Mouse (Mus musculus): Measurements from ENCODE around the gene Exoc4. TPM values are rescaled to one million over a fixed set of nuclear protein-coding genes. Genes with fewer than 3 reads are reported as not detected.

Exoc4 gene
- polyA plus RNA-seq, 1 experiment from 2014 or later = 5.0 TPM

DNA sequence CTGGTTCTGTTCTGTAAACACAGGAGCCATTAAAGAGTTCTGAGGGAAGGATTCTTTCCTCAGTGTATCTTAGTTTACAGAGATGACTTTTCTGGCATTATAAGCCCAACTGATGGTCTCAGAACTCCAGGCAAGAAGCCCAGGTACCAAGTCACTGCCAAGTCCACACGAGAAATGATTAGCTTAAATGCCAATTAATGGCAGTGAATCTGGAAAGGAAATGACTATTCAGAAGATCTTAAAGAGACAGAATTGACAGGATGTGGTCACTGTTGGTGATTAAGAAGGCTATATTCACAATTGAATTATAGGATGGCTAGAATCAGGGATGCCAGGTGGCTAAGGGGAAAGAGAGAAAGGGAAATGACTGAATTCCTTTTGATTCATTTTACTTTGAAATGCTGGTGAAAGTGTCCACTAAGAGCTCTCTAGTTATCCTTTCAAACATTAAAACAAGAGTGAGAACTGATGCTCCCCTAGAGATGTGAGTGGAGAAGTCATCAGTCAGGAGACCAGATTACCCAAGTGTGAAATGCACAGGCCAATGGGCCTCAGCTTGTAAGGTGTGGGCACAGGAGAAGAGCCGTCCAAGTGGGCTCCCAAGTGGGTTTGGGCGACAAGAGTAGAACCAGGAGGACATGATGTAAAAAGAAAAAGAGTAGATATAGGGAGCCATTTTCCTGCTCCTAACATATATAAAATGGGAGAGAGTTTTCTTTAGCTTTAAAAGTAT lies 587.3 kb downstream of the Exoc4 start:
- no peak for ATAC-seq
- Histone ChIP-seq H3K36me3 (replicated peaks; ENCODE audit: insufficient read depth, low read length) (no peaks in the 10 kb centered on the region), H3K4me3 (ENCODE audit: low read depth, low read length) (no peak overlapping the region), H3K27ac (ENCODE audit: low read depth) (no peak overlapping the region), H3K9ac (replicated peaks) (no peak overlapping the region), H3K27me3 (ENCODE audit: insufficient read depth, low read length) (no peaks in the 10 kb centered on the region), H3K9me3 (ENCODE audit: low read length) (no peaks in the 10 kb centered on the region), H3K4me1 (ENCODE audit: insufficient read depth) (no peaks in the 10 kb centered on the region), H3K4me2 (ENCODE audit: low read depth, low read length) (no peak overlapping the region)
- no peak for DNase-seq
- 83% methylated on average over 3 of the region's 3 CpGs for WGBS (ENCODE audit: insufficient replicate concordance)
- TF ChIP-seq CTCF (IDR thresholded peaks at IDR 0.05; ENCODE audit: low read depth) (no peak), EP300 (IDR thresholded peaks at IDR 0.05; ENCODE audit: low read depth) (no peak)

DNA sequence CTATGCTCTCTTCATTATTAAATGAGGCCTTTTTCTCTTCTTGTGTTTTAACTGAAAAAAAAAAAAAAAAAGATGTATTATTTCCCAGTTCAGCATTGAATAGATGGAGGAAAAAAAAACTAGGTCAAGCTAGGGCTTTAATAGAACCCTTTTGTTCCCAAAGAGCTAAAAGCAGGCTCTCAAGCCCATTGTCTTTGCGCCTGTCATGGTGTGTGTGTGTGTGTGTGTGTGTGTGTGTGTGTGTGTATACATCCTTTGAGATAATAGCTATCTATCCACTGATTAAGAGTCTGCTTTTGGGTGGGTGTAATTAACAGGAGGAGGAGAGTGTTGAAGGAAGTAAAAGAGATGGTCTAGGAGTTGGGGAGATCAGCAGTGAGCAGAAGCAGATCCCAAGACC lies 594.0 kb downstream of the Exoc4 start:
- TF ChIP-seq EP300 (IDR thresholded peaks at IDR 0.05; ENCODE audit: low read depth) = no peak
- no peak for TF ChIP-seq CTCF (IDR thresholded peaks at IDR 0.05; ENCODE audit: low read depth)
- Histone ChIP-seq H3K9ac (replicated peaks) (no peak overlapping the region), H3K4me2 (ENCODE audit: low read depth, low read length) (no peak overlapping the region), H3K36me3 (replicated peaks; ENCODE audit: insufficient read depth, low read length) (no peaks in the 10 kb centered on the region), H3K4me3 (ENCODE audit: low read depth, low read length) (no peak overlapping the region), H3K9me3 (ENCODE audit: low read length) (no peaks in the 10 kb centered on the region), H3K4me1 (ENCODE audit: insufficient read depth) (no peaks in the 10 kb centered on the region), H3K27me3 (ENCODE audit: insufficient read depth, low read length) (no peaks in the 10 kb centered on the region), H3K27ac (ENCODE audit: low read depth) (no peak overlapping the region)
- 81% methylated on average over 1 of the region's 1 CpGs for WGBS (ENCODE audit: insufficient replicate concordance)
- no peak for ATAC-seq
- no peak for DNase-seq

DNA sequence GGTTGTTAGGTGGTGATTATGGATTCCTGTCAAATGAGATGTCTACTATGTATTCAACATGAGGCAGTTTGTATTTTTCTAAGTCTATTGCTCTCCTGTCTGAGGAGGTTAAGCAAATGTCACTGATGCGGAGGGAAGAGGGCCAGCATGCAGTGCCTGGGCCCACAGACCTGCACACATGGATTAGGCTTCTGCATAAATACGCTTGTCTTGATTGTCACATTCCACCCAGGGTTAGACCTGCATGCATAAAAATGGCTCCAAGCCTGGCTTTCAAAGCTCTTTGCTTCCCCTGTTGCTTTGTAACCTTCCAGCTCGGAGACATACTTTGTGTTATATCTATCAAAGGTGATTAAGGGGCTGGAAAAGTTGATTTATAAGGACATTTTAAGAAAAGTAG lies 610.2 kb downstream of the Exoc4 start:
- no peak overlapping the region for H3K4me2 ChIP-seq (ENCODE audit: low read depth, low read length)
- H3K36me3 ChIP-seq (replicated peaks; ENCODE audit: insufficient read depth, low read length) = no peaks in the 10 kb centered on the region
- H3K4me3 ChIP-seq (ENCODE audit: low read depth, low read length) = no peak overlapping the region
- no peak for ATAC-seq
- no peak overlapping the region for H3K9ac ChIP-seq (replicated peaks)
- no peaks in the 10 kb centered on the region for H3K4me1 ChIP-seq (ENCODE audit: insufficient read depth)
- no peak for DNase-seq
- TF ChIP-seq CTCF (IDR thresholded peaks at IDR 0.05; ENCODE audit: low read depth) (no peak), EP300 (IDR thresholded peaks at IDR 0.05; ENCODE audit: low read depth) (no peak)
- WGBS (ENCODE audit: insufficient replicate concordance) = 81% methylated on average over 3 of the region's 3 CpGs
- no peak overlapping the region for H3K27ac ChIP-seq (ENCODE audit: low read depth)
- H3K9me3 ChIP-seq (ENCODE audit: low read length) = no peaks in the 10 kb centered on the region
- no peaks in the 10 kb centered on the region for H3K27me3 ChIP-seq (ENCODE audit: insufficient read depth, low read length)

DNA sequence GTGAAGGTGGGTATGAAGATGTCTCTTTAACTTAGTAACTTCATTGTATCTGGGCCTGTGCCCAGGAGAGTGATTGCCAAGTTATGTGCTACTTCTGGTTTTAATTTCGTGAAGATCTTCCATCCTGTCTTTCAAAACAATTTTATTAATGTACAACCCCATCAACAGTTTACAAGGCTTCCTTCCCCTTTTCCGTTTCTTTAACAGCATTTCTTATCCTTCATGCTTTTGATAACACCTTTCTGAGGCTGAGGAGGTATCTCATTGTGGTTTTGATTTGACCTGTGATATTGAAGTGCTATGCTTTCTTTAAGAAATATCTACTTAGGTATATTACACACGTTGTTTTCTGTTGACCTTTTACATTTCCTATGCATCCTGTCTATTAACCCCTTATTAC lies 616.9 kb downstream of the Exoc4 start:
- TF ChIP-seq EP300 (IDR thresholded peaks at IDR 0.05; ENCODE audit: low read depth) = no peak
- no peak for TF ChIP-seq CTCF (IDR thresholded peaks at IDR 0.05; ENCODE audit: low read depth)
- 43% methylated on average over 3 of the region's 3 CpGs for WGBS (ENCODE audit: insufficient replicate concordance)
- ATAC-seq = no peak

DNA sequence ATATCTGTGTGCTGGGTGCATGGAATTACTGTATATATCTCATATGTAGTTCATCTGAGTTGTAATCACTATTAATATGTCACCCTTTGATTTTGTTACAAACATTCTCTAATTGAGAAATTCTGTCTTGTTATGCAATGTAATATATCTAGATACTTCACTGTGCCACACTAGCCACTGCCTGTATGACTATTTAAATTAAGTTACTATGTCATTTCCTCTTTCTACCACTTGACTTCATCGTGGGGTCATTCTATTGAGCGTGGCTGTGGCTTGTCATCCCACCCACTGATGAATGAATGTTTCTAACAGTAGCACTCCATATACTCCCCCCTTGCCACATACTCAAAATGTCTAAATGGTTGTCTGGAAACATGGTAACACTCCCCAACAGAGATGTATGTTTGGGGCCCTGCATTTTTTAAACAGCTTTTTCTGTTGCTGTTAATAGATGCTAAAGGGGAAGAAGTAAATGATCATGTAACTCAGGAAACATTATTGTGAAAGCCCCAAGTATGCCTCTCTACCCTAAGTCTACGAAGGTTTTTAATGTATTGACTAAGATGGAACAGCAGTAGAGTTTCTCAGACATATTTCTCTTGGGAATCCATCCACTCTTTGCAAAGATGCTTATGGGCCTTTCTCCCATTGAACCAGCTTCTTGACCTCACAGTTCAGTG lies 618.2 kb downstream of the Exoc4 start:
- DNase-seq (no peak), ATAC-seq (no peak)
- Histone ChIP-seq H3K9me3 (ENCODE audit: low read length) (no peaks in the 10 kb centered on the region), H3K4me3 (ENCODE audit: low read depth, low read length) (no peak overlapping the region), H3K4me2 (ENCODE audit: low read depth, low read length) (no peak overlapping the region), H3K27me3 (ENCODE audit: insufficient read depth, low read length) (no peaks in the 10 kb centered on the region), H3K27ac (ENCODE audit: low read depth) (no peak overlapping the region), H3K9ac (replicated peaks) (no peak overlapping the region), H3K4me1 (ENCODE audit: insufficient read depth) (no peaks in the 10 kb centered on the region), H3K36me3 (replicated peaks; ENCODE audit: insufficient read depth, low read length) (no peaks in the 10 kb centered on the region)
- no peak for TF ChIP-seq CTCF (IDR thresholded peaks at IDR 0.05; ENCODE audit: low read depth)
- TF ChIP-seq EP300 (IDR thresholded peaks at IDR 0.05; ENCODE audit: low read depth) = no peak
- WGBS (ENCODE audit: insufficient replicate concordance) = 52% methylated on average over 3 of the region's 3 CpGs

More for the DNA sequence above, 616.9 kb downstream of the Exoc4 start:
- Histone ChIP-seq H3K4me1 (ENCODE audit: insufficient read depth) (no peaks in the 10 kb centered on the region), H3K9me3 (ENCODE audit: low read length) (no peaks in the 10 kb centered on the region), H3K4me2 (ENCODE audit: low read depth, low read length) (no peak overlapping the region), H3K27ac (ENCODE audit: low read depth) (no peak overlapping the region), H3K9ac (replicated peaks) (no peak overlapping the region), H3K27me3 (ENCODE audit: insufficient read depth, low read length) (no peaks in the 10 kb centered on the region), H3K36me3 (replicated peaks; ENCODE audit: insufficient read depth, low read length) (no peaks in the 10 kb centered on the region), H3K4me3 (ENCODE audit: low read depth, low read length) (no peak overlapping the region)
- DNase-seq = no peak

DNA sequence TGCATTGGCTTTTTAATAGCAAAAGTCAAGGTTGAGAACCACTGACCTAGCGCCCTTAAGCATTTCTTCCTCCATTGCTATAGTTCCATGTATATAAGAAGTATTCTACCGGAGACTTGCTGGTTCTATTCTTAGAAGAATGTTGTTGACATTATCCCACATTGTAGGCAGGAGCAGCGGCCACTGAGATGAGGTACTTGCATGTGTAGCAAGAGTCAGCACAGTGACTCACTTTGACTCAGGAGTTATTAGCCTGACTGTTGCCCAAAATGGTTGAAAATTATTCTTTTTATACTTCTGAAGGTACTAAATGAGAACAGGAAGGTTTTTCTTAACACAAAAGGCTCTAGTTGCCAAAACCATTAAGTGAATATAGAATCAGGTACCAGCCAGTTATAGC lies 620.4 kb downstream of the Exoc4 start:
- Histone ChIP-seq H3K9me3 (ENCODE audit: low read length) (no peaks in the 10 kb centered on the region), H3K36me3 (replicated peaks; ENCODE audit: insufficient read depth, low read length) (no peaks in the 10 kb centered on the region)
- WGBS (ENCODE audit: insufficient replicate concordance) = 81% methylated on average over 3 of the region's 3 CpGs

More for the DNA sequence above, 620.4 kb downstream of the Exoc4 start:
- H3K9ac ChIP-seq (replicated peaks) = no peak overlapping the region
- no peak for DNase-seq
- no peak for TF ChIP-seq EP300 (IDR thresholded peaks at IDR 0.05; ENCODE audit: low read depth)
- TF ChIP-seq CTCF (IDR thresholded peaks at IDR 0.05; ENCODE audit: low read depth) = no peak
- H3K4me1 ChIP-seq (ENCODE audit: insufficient read depth) = no peaks in the 10 kb centered on the region
- H3K4me2 ChIP-seq (ENCODE audit: low read depth, low read length) = no peak overlapping the region
- no peak overlapping the region for H3K4me3 ChIP-seq (ENCODE audit: low read depth, low read length)
- no peak for ATAC-seq
- H3K27me3 ChIP-seq (ENCODE audit: insufficient read depth, low read length) = no peaks in the 10 kb centered on the region
- H3K27ac ChIP-seq (ENCODE audit: low read depth) = no peak overlapping the region
